Mouse (Mus musculus): ENCODE measurements around the gene Olfr418. TPM values are rescaled to one million over a fixed set of nuclear protein-coding genes. Genes with fewer than 3 reads are reported as not detected.

Gene Olfr418
- polyA plus RNA-seq, 1 experiment from 2014 or later, result not detected

GRCm38 (mm10) chr1:173317925-173318477, 52.2 kb downstream of the Olfr418 start:
- no peak overlapping the region for H3K4me3 ChIP-seq (ENCODE audit: low read length)
- no peaks in the 10 kb centered on the region for H3K36me3 ChIP-seq (ENCODE audit: control insufficient read depth, insufficient read depth)
- H3K9me3 ChIP-seq (replicated peaks; ENCODE audit: control insufficient read depth, low read length), result no peaks in the 10 kb centered on the region
- ATAC-seq (replicated peaks; ENCODE audit: extremely low read depth, insufficient read depth, low FRiP score), result no peak
- no peak overlapping the region for H3K9ac ChIP-seq (ENCODE audit: low read length)
- no peak overlapping the region for H3K4me2 ChIP-seq (ENCODE audit: low read depth, low read length)
- WGBS, result 82% methylated on average over 2 of the region's 2 CpGs
- H3K4me1 ChIP-seq (ENCODE audit: control insufficient read depth, insufficient read depth, low read length), result no peaks in the 10 kb centered on the region
- no peak overlapping the region for H3K27ac ChIP-seq (ENCODE audit: low read length)
- no peaks in the 10 kb centered on the region for H3K27me3 ChIP-seq (ENCODE audit: control insufficient read depth, insufficient read depth, low read length)

GRCm38 (mm10) chr1:173321593-173322248, 55.9 kb downstream of the Olfr418 start:
- WGBS, result 69% methylated on average over 8 of the region's 8 CpGs
- Histone ChIP-seq H3K9me3 (replicated peaks; ENCODE audit: control insufficient read depth, low read length) (no peaks in the 10 kb centered on the region), H3K4me2 (ENCODE audit: low read depth, low read length) (no peak overlapping the region), H3K4me3 (ENCODE audit: low read length) (no peak overlapping the region), H3K27me3 (ENCODE audit: control insufficient read depth, insufficient read depth, low read length) (no peaks in the 10 kb centered on the region), H3K9ac (ENCODE audit: low read length) (no peak overlapping the region), H3K4me1 (ENCODE audit: control insufficient read depth, insufficient read depth, low read length) (no peaks in the 10 kb centered on the region), H3K27ac (ENCODE audit: low read length) (no peak overlapping the region), H3K36me3 (ENCODE audit: control insufficient read depth, insufficient read depth) (no peaks in the 10 kb centered on the region)
- ATAC-seq (replicated peaks; ENCODE audit: extremely low read depth, insufficient read depth, low FRiP score), result no peak

- ATAC-seq (replicated peaks; ENCODE audit: extremely low read depth, insufficient read depth, low FRiP score), result no peak
- Histone ChIP-seq H3K27ac (ENCODE audit: low read length) (no peak overlapping the region), H3K9me3 (replicated peaks; ENCODE audit: control insufficient read depth, low read length) (no peaks in the 10 kb centered on the region), H3K27me3 (ENCODE audit: control insufficient read depth, insufficient read depth, low read length) (no peaks in the 10 kb centered on the region), H3K9ac (ENCODE audit: low read length) (no peak overlapping the region), H3K4me1 (ENCODE audit: control insufficient read depth, insufficient read depth, low read length) (no peaks in the 10 kb centered on the region), H3K4me3 (ENCODE audit: low read length) (no peak overlapping the region), H3K4me2 (ENCODE audit: low read depth, low read length) (no peak overlapping the region), H3K36me3 (ENCODE audit: control insufficient read depth, insufficient read depth) (no peaks in the 10 kb centered on the region)
- 60% methylated on average over 6 of the region's 6 CpGs for WGBS
Measured at GRCm38 (mm10) chr1:173322249-173322627, 56.4 kb downstream of the Olfr418 start.

Other genes with a start within 250 kb of the Olfr418 start
- not detected in 2 replicates for gene Olfr1408, start 128.6 kb upstream of the Olfr418 start, polyA plus RNA-seq (2015; fragmentation: Nextera tagmentation; extraction: Ambion mirVana)
- not detected in 2 replicates for gene Olfr1406, start 75.4 kb upstream of the Olfr418 start, polyA plus RNA-seq (2015; fragmentation: Nextera tagmentation; extraction: Ambion mirVana)
- not detected in 2 replicates for gene Olfr218, start 68.2 kb upstream of the Olfr418 start, polyA plus RNA-seq (2015; fragmentation: Nextera tagmentation; extraction: Ambion mirVana)
- gene Olfr1404, start 53.6 kb upstream of the Olfr418 start, polyA plus RNA-seq (2015; fragmentation: Nextera tagmentation; extraction: Ambion mirVana), result not detected in 2 replicates
- gene Fcer1a, start 38.8 kb upstream of the Olfr418 start, polyA plus RNA-seq (2015; fragmentation: Nextera tagmentation; extraction: Ambion mirVana), result not detected in 2 replicates
- gene Mptx2, start 11.8 kb downstream of the Olfr418 start, polyA plus RNA-seq (2015; fragmentation: Nextera tagmentation; extraction: Ambion mirVana), result not detected in 2 replicates
- gene Ackr1, start 67.7 kb downstream of the Olfr418 start, polyA plus RNA-seq (2015; fragmentation: Nextera tagmentation; extraction: Ambion mirVana), result 0.64 and 0.81 TPM in 2 replicates
- gene Aim2, start 84.9 kb downstream of the Olfr418 start, polyA plus RNA-seq (2015; fragmentation: Nextera tagmentation; extraction: Ambion mirVana), result 2.3 and 2.6 TPM in 2 replicates
- 0.26 and 0.45 TPM in 2 replicates for gene Cadm3, start 101.7 kb downstream of the Olfr418 start, polyA plus RNA-seq (2015; fragmentation: Nextera tagmentation; extraction: Ambion mirVana)
- 0.17 and 0.46 TPM in 2 replicates for gene Ifi206, start 225.0 kb downstream of the Olfr418 start, polyA plus RNA-seq (2015; fragmentation: Nextera tagmentation; extraction: Ambion mirVana)